Mouse (Mus musculus) testis, adult 2 months (tissue): ENCODE measurements at regions not wholly inside any gene's neighbourhood (a gene's known extent, or its start where the extent isn't known, plus 50 kb on each side); places are given as distances from the start of the nearest gene placed in this dataset.

Experiments used
- CTCF ChIP-seq: fragments of 200-500 bp; IDR thresholded peaks from 2 replicates; pipeline ENCODE4 v1.5.1; 2012; ENCODE audit warnings: low read depth, mild to moderate bottlenecking, inconsistent platforms, low read length, moderate library complexity; ENCODE audit not compliant: control insufficient read depth, insufficient read depth, insufficient replicate concordance
- POLR2A ChIP-seq: fragments of 200-500 bp; IDR thresholded peaks from 2 replicates; pipeline ENCODE4 v1.6.1; 2012; ENCODE audit warnings: low read depth, mild to moderate bottlenecking, inconsistent platforms, low read length, moderate library complexity; ENCODE audit not compliant: control insufficient read depth

GRCm38 (mm10) chr1:165017793-165018192 lies 82.5 kb upstream of the Xcl1 start:
- TF ChIP-seq POLR2A (no peak), CTCF (no peak)
